Mouse (Mus musculus) heart, postnatal 0 days (tissue): ENCODE measurements at regions not wholly inside any gene's neighbourhood (a gene's known extent, or its start where the extent isn't known, plus 50 kb on each side); places are given as distances from the start of the nearest gene placed in this dataset.

Source experiments
- CTCF ChIP-seq: IDR thresholded peaks from 2 replicates; pipeline ENCODE4 v1.5.1; 2016; ENCODE audit warnings: antibody characterized with exemption, control low read depth, low read depth
- EP300 ChIP-seq: IDR thresholded peaks from 2 replicates; pipeline ENCODE4 v1.6.1; 2016; ENCODE audit warnings: antibody characterized with exemption, low read depth

- no peak for TF ChIP-seq CTCF
- no peak for TF ChIP-seq EP300
Measured at GRCm38 (mm10) chr15:33862224-33862752, 495.4 kb downstream of the 9430069I07Rik start.
